Mouse (Mus musculus): ENCODE results near the gene Golt1a. TPM values are rescaled to one million over a fixed set of nuclear protein-coding genes. Genes with fewer than 3 reads are reported as not detected.

The Golt1a gene
- polyA plus RNA-seq, 1 experiment from 2014 or later: not detected

GRCm38 (mm10) chr1:133372113-133372512 is 62.5 kb downstream of the Golt1a start:
- Histone ChIP-seq H3K27ac (0 out of 2 replicates have a peak overlapping the region, but pooled peaks have one; percentile 17), H3K36me3 (replicated peaks) (no peaks in the 10 kb centered on the region), H3K4me1 (peaks cover 36% of the 10 kb centered on the region), H3K9me3 (no peaks in the 10 kb centered on the region), H3K27me3 (ENCODE audit: poor library complexity, severe bottlenecking) (peaks cover 17% of the 10 kb centered on the region), H3K4me3 (no peak overlapping the region)
- DNase-seq (ENCODE audit: extremely low spot score, low spot score): no peak
- 82% methylated on average over 8 of the region's 8 CpGs for WGBS

Other genes starting within 250 kb of the Golt1a start
- gene Ppp1r15b, start 178.7 kb upstream of the Golt1a start, polyA plus RNA-seq (2016; fragmentation: Nextera tagmentation; extraction: Ambion mirVana): 59.1 and 59.3 TPM in 2 replicates
- gene Plekha6, start 145.6 kb upstream of the Golt1a start, polyA plus RNA-seq (2016; fragmentation: Nextera tagmentation; extraction: Ambion mirVana): 9.0 and 9.9 TPM in 2 replicates
- gene Kiss1, start 12.1 kb downstream of the Golt1a start, polyA plus RNA-seq (2016; fragmentation: Nextera tagmentation; extraction: Ambion mirVana): not detected in 2 replicates
- not detected in 2 replicates for gene Ren1, start 40.7 kb downstream of the Golt1a start, polyA plus RNA-seq (2016; fragmentation: Nextera tagmentation; extraction: Ambion mirVana)
- 1.7 and 2.3 TPM in 2 replicates for gene Etnk2, start 53.8 kb downstream of the Golt1a start, polyA plus RNA-seq (2016; fragmentation: Nextera tagmentation; extraction: Ambion mirVana)
- gene Sox13, start 114.6 kb downstream of the Golt1a start, polyA plus RNA-seq (2016; fragmentation: Nextera tagmentation; extraction: Ambion mirVana): 12.5 and 14.1 TPM in 2 replicates